Mouse (Mus musculus) kidney, adult 18-20 months (tissue): ENCODE measurements at regions not wholly inside any gene's neighbourhood (a gene's known extent, or its start where the extent isn't known, plus 50 kb on each side); places are given as distances from the start of the nearest gene placed in this dataset.

Experiments
- DNase-seq: peaks from one replicate; pipeline ENCODE4 v3.0.0; 2021

DNA sequence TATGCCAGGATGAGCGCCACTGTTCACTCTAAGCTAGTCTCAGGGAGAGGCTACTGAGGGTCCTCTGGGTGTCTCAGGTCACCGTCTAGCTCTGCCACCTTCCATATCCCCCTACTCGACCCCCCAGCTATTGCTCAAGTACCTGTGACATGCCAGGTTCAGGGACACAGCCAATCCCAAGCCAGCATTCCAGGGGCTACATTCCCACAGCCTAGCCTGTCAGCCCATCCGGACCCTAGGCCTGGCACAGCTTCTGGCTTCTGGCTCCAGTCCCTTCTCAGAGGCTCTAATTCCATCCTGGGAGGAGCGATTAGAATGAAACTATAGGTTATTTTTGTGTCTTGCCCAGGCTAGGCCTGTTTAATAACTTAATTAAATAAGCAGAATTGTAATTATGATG, 105.2 kb downstream of the 1810010D01Rik start:
- DNase-seq = no peak

DNA sequence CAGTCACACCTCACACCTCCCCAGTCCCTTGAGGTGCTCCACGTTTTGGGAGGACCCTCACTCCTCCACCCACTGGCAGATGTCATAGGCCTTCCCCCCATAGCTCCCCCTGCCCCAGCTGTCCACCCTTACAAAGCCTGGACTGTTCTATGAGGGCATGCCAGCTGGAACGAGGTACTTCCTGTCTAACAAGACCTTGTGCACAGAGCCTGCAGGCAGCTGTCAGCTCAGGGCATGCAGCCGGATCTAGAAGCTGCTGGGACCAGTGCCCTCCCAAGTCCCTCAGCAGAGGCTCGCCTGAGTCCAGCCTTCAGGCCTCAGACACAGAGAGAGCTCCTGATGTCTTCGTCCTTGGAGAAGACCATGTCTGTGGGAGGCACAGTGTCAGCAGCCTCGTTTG, 105.7 kb downstream of the 1810010D01Rik start:
- DNase-seq = peak; percentile 31

DNA sequence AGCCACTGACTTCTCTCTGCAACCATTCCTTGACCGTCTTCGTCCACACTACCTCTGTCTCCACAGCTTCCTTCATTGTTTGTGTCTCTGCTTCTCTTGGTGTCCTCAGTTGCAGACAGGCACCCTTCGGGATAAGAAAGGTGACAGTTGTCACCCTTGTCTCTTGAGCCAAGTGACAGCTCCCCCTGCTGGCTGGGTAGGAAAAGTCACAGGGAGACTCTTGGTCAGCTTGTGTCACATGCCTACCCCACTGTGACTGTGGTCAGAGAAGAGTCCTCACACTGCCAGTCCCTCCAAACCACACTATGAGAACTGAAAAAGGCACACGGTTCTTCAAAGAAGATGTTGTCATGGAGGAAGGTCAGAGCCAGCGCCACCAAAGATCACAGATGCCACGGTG, 109.6 kb downstream of the 1810010D01Rik start:
- no peak for DNase-seq

DNA sequence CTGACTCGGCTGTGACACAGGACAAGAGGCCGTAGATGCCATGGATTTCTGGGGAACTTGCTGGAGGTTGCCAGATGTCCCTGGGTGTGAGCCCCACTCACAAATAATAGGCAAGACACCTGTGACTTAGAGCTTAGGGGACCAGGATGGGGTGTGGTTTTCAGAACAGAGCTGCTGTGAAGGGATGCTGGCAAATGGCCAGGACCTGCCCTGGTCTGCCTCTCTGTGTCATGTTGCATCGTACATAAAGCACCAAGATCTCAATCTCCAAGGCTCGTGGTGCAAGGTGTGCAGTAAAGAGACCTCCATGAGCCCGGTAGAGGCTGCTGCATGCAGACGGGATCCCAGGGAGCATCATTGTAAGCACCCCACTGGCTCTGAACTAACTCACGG, 113.8 kb downstream of the 1810010D01Rik start:
- no peak for DNase-seq

- DNase-seq = no peak
These were observed 114.3 kb downstream of the 1810010D01Rik start for GRCm38 (mm10) chr7:145093417-145094133.

DNA sequence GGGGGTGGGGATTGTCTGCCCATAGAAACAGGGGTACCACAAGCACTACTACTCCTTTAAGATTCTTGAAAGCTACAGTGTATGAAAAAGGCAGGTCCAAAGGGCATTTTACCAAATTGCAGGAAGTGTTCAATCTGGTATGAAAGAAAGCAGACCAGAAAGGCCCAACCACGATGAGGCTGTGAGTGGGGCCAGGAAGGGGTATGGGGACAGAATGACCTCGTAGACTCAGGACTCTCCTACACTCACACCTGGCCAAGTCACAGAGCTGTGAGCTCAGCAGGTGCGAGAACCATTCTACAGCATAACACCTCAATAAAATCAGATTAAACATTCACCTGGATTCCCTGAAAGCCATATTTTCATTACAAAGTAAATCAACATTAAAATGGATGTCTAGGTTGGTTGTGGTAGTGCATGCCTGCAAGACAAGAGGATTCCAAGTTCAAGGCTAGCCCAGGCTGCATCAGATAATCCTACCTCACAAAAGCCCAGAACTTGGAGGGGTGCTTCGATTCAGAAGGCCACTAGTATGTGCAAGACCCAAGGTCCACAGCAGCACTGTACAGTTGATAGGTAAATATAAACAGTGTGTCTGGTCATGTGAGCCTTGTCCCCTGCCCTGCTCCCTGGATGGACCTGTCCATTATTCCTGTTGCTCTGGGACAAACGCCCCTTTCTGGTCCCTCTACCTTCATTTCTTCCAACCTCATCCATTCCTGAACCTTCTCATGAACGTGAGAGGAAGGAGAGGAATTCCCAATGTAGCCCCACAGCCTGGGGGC, 115.3 kb downstream of the 1810010D01Rik start:
- no peak for DNase-seq

GRCm38 (mm10) chr7:145090849-145091248, 117.1 kb downstream of the 1810010D01Rik start:
- DNase-seq = no peak

GRCm38 (mm10) chr7:145089315-145089721, 118.6 kb downstream of the 1810010D01Rik start:
- no peak for DNase-seq

- DNase-seq = no peak
These were observed 119.3 kb downstream of the 1810010D01Rik start for GRCm38 (mm10) chr7:145088655-145089054.

DNA sequence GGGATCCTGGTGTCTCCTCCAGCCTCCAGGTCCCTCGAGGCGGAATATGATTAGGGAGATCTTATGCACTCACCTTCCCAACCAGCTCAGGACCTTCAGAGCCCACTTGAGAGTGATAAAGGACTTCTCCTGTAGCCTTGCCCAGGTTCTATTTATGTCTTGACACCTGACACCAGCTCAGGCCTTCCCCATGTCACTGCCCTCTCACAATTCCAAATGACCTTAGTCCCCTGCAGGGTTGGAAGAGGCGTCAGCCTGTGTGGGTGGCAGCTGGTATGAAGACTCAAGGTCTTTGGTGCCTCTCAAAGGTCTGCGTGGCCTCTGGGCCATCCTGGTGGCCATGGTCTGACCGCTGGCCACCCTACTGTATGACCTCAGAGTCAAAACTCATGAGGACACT, 120.1 kb downstream of the 1810010D01Rik start:
- no peak for DNase-seq

DNA sequence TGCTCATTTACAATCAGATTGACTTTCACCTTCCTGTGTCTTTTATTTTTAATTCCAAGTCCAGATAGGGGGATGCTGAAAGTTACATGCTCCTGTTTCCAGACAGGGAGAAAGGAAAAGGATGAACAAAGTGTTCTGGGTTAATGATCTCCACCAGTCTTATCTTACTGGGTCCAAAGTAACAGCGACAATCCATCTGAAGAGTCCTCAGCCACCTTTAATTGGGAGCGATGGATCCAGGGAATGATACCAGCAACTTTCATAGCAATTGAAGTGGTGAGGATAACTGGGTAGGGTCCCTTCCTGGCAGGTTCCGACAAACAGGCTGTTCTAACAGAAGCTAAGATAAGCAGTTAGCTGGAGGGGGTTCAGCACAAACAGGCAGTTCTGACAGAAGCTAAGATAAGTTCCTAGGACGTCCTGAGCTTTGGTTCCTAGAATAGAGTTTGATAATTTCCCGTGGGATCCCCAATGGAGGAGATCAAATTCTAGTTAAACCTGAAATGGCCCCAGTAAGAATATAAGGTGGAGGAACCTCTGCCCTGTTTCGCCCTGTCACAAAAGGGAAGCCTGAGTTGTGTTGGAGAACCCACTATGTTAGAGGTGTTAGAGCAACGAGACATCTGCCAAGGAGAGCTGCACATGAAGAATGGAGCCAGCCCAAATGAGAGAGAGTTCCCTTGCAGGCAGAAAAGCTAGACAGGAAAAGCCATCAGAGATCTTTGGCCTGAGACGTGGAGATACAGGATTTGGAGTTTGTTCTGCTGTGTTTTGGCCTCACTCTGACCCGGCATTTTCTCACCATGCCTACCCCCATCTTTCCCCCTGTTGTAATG, 124.8 kb downstream of the 1810010D01Rik start:
- DNase-seq = no peak

- DNase-seq = no peak
These were observed 132.5 kb upstream of the Ccnd1 start for GRCm38 (mm10) chr7:145071996-145072790.

- DNase-seq = no peak
These were observed 131.8 kb upstream of the Ccnd1 start for GRCm38 (mm10) chr7:145071533-145071932.

DNA sequence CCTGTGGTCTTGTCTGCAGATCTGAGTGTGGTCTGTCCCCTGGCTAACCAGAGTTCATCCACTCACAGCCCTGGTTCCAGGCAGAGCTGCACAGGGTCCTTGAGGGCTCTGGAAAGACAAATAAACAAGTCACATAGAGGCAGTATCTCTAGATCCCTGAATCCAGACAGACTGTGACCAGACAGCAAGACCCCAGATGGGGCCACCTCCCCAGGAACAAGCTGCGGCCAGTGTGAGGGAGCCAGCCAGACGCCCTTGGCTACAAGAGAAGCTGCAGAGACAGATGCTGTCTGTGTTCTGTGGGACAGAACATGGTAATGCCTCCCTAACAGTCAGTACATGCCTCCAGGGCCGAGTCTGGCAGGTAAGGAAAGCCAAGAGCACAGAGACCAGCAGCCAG, 127.6 kb upstream of the Ccnd1 start:
- DNase-seq = no peak

DNA sequence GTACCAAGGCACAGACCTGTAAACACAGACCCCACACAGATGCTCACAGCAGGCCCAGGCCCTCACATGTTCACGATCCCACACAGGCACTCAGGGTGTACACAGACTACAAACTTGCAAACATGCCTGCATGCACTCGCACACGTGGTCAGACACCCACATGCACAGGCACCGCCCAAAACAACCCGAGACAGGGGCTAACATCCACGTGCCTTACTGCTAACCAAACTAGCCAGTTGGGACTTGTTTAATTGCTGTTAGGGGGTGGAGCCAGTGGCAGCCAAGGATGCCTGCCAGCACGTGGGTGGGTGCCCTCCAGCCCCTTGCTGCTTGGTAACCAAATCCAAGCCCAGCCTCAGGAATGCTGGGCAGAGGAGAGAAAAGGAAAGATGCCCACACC, 116.6 kb upstream of the Ccnd1 start:
- peak; percentile 9 for DNase-seq

DNA sequence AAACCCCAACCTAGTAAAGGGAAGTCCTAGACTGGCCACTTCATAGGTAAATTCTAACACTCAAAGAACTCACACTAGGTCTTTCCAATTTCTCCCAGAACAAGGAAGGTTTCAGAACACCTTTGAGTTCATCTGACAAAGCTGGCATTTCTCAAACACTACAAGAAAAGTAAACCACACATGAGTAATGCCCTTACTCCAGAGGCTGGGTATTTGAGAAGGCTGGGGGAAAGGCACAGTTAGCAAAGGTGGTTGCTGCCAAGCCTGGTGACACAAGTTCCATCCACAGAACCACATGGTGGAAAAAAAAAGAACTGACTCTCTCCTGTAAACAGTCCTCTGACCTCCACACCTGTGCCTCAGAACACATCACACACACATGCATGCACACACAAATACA, 111.9 kb upstream of the Ccnd1 start:
- DNase-seq = no peak

- DNase-seq = no peak
These were observed 111.0 kb upstream of the Ccnd1 start for GRCm38 (mm10) chr7:145050729-145051128.

DNA sequence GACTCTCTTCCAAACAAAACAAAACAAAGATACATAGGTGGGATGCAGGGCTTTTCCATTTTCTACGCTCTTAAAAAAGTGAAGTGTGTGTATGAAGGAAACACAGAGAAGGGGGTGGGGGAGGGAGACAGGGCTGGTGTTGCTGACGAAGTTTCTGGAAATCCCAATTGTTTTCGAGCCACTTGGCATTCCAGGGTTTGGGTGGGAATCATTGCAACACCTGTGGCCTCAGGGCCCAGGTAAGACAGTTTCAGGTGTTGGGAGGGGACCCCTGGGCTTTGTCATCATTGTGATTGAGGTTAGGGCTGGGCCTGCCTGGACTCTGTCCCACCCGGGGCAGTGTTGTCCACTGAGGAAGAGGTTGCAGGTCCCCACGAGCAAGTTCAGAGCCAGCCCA, 108.8 kb upstream of the Ccnd1 start:
- DNase-seq = no peak

GRCm38 (mm10) chr7:145047771-145048480, 108.2 kb upstream of the Ccnd1 start:
- no peak for DNase-seq

DNA sequence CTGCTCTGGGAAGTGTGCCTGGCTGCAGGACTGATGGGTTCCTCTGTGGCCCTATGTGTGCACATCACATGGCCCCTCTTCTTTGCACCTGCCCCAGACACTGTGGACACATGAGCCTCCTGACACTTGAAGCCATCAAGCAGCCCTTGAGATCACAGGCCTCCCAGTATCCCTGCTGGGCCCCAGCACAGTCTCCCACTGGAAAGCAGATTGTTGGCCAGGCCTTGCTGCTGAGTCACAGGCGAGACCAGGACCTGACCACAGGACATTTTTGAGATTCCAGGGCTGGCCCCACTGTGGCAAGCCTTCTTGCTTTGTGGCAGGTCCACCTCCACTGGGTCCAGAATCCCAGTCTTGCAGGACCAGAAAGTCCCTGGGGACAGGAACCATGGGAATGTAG, 105.5 kb upstream of the Ccnd1 start:
- no peak for DNase-seq

- no peak for DNase-seq
These were observed 103.9 kb upstream of the Ccnd1 start for GRCm38 (mm10) chr7:145043455-145044149.
